Mouse (Mus musculus) stomach, postnatal 0 days (tissue): ENCODE results near the gene Kdm5a. TPM values are rescaled to one million over a fixed set of nuclear protein-coding genes. Genes with fewer than 3 reads are reported as not detected.
A peak's percentile ranks its signal among the peaks of the same experiment; 100 is the strongest.

Experiments used
- ATAC-seq: fragments of 200-750 bp; cut with Nextera tagmentation; 2 replicates; pipeline ENCODE4 v1.8.0; 2017; ENCODE audit not compliant: low FRiP score, low TSS enrichment
- DNase-seq: peaks from one replicate; pipeline ENCODE4 v3.0.0-alpha.2; 2016; ENCODE audit warnings: low spot score
- H3K27ac ChIP-seq: fragments of 300-500 bp; sonication (generic); replicated peaks from 2 replicates; pipeline ENCODE4 v1.5.1; 2014; ENCODE audit warnings: mild to moderate bottlenecking, control low read depth
- H3K27me3 ChIP-seq: fragments of 300-500 bp; sonication (generic); 2 replicates; pipeline ENCODE4 v1.6.1; 2014; ENCODE audit warnings: low read length; ENCODE audit not compliant: control insufficient read depth, insufficient read depth
- H3K36me3 ChIP-seq: fragments of 300-500 bp; sonication (generic); 2 replicates; pipeline ENCODE4 v1.6.1; 2014; ENCODE audit warnings: low read length, mixed read lengths; ENCODE audit not compliant: control insufficient read depth, insufficient read depth
- H3K4me1 ChIP-seq: fragments of 300-500 bp; sonication (generic); replicated peaks from 2 replicates; pipeline ENCODE4 v1.6.1; 2014; ENCODE audit warnings: antibody characterized with exemption; ENCODE audit not compliant: control insufficient read depth, insufficient read depth
- H3K4me2 ChIP-seq: fragments of 300-500 bp; sonication (generic); replicated peaks from 2 replicates; pipeline ENCODE4 v1.6.1; 2014; ENCODE audit warnings: low read depth, mild to moderate bottlenecking, control low read depth, moderate library complexity
- H3K4me3 ChIP-seq: fragments of 300-500 bp; sonication (generic); 2 replicates; pipeline ENCODE4 v1.5.1; 2014; ENCODE audit warnings: low read depth, low read length, control low read depth
- H3K9ac ChIP-seq: fragments of 300-500 bp; sonication (generic); 2 replicates; pipeline ENCODE4 v1.6.1; 2014; ENCODE audit warnings: mild to moderate bottlenecking, low read length, control low read depth, mixed read lengths
- H3K9me3 ChIP-seq: fragments of 300-500 bp; sonication (generic); 2 replicates; pipeline ENCODE4 v1.6.1; 2016; ENCODE audit warnings: low read length; ENCODE audit not compliant: control insufficient read depth
- CTCF ChIP-seq: IDR thresholded peaks from 2 replicates; pipeline ENCODE4 v1.5.1; 2016; ENCODE audit warnings: antibody characterized with exemption, low read depth, mild to moderate bottlenecking, moderate library complexity
- EP300 ChIP-seq: optimal IDR thresholded peaks from 2 replicates; pipeline ENCODE3; 2016; ENCODE audit warnings: antibody characterized with exemption
- WGBS: fragments of 180-500 bp; shearing (Covaris S2); extraction: QIAGEN DNeasy Blood & Tissue Kit; methylation state at CpG from one replicate; pipeline ENCODE4 v1.1.7; 2014; 5-methylcytosine and 5-hydroxymethylcytosine counted together
- polyA plus RNA-seq: library from polyadenylated mRNA; unstranded; fragments of >200 nt; fragmentation: Nextera tagmentation; extraction: Ambion mirVana; gene quantifications from 2 replicates; pipeline ENCODE4 v1.2.1, GENCODE M21; 2015

The Kdm5a gene
- 18.8 and 23.1 TPM in 2 replicates for polyA plus RNA-seq

DNA sequence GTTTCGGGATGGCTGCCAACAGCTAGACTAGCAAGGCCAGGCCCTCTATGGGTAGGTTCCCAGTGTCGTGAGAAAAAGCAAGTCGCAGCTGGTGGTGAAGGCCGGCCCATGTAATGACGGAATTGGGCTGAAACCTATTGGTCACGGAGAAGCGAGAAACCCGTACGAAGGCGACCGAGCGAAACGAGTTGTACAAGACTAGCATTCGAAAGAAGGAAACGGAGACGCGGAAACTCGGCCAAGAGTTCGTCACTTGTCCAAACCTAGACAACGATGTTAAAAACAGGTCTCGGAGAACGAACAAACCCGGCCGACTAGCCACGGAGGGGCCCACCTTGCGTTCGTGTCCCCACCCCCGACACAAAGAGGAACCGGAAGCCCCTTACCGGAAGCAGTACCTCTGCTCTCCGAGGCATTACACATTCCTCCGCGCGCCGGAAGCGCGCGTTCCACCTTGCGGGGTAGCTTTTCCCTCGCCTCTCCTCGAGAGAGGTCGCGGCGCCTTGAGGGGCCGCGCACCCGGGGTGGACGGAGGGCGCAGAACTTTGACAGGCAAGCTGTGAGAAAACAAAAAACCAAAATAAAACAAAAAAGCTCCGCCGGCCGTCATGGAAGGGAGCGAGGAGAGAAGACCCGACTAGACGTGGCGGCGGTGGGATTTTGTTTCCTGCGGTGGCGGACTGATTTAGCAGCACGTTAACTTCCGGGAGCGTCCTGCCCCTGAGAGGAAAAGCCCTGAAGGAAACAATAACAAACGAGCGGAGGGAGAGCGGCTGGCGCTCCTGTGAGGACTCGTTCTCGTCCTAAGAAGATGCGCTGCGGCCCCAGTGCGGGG lies at the start of gene Kdm5a, which contains the start of gene Ccdc77:
Gene Kdm5a, plus strand, starts transcription at position 437 of the 835 bp plus-strand sequence.
Gene Ccdc77, minus strand, starts transcription at position 687 of the 835 bp plus-strand sequence.
- under 1% methylated on average over 71 of the region's 71 CpGs for WGBS
- peak within 1 kb of the TSS; percentile 74 for H3K4me2 ChIP-seq
- no peaks in the 10 kb centered on the region for H3K9me3 ChIP-seq
- H3K4me1 ChIP-seq: no peaks in the 10 kb centered on the region
- peak; percentile 57 for TF ChIP-seq CTCF
- TF ChIP-seq EP300: peak; percentile 91
- peak within 1 kb of the TSS; percentile 96 for H3K4me3 ChIP-seq
- no peaks in the 10 kb centered on the region for H3K27me3 ChIP-seq
- peak within 1 kb of the TSS; percentile 98 for H3K27ac ChIP-seq
- ATAC-seq (peak; percentile 97), DNase-seq (peak; percentile 94)
- H3K9ac ChIP-seq: peak within 1 kb of the TSS; percentile 95
- peaks cover 3% of the 10 kb centered on the region; the same call in 1 of the 2 replicates for H3K36me3 ChIP-seq

DNA sequence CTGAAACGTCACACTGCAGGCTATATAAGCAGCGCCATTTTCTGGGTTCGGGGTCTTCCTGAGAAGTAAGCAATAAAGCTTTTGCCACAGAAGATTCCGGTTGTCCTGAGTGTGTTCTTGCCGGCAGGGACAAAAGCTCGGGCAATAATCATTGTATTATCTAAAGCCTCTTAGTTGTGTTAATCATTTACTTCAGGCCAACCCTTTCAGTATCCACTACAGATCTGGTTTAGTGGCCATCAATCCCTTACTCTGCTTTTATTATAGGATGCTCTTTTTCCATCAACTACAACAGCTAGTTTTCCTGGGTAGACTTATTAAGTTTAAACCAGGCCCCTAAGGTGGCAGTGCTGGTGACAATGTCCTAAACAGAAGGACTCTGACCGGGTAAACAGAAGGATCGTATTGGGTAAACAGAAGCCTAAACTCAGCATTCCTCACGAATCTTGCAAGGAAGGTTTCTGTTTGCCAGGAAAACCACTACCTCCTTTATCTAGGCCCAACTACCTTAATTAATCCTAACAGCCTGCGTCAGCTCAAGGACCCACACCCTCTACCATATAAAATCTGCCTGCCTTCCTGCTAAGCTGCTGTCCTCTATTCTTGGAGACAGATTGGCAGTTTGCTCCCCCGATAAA lies 45.5 kb upstream of the Kdm5a start:
- peak; percentile 61 for ATAC-seq
- no peaks in the 10 kb centered on the region for H3K4me1 ChIP-seq
- H3K4me3 ChIP-seq: no peak overlapping the region
- TF ChIP-seq CTCF: no peak
- no peak for TF ChIP-seq EP300
- H3K4me2 ChIP-seq: no peak overlapping the region
- 0 out of 2 replicates have a peak overlapping the region, but pooled peaks have one; percentile 58 for H3K27ac ChIP-seq
- H3K9ac ChIP-seq: no peak overlapping the region
- H3K27me3 ChIP-seq: no peaks in the 10 kb centered on the region
- no peaks in the 10 kb centered on the region for H3K9me3 ChIP-seq
- DNase-seq: peak; percentile 34
- WGBS: 49% methylated on average over 11 of the region's 11 CpGs
- H3K36me3 ChIP-seq: no peaks in the 10 kb centered on the region

DNA sequence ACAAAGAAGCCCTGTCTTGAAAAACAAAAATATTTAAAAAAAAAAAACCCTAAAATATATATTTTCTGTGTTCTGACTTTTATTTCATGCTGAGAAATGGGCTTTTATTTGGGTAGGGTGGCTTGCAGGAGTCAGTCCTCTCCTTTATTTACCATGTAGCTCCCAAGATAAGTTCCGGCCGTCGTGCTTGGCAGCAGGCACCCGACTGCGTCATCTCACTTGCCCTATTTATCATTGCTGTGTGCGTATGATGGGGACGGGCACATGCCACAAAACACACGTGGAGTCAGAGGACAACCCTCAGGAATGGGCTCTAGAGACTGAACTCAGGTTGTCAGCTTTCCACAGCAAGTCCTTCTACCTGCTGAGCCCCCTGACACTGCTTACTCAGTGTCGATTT lies 44.8 kb upstream of the Kdm5a start:
- TF ChIP-seq EP300 (no peak), CTCF (no peak)

GRCm38 (mm10) chr6:120320369-120320768 lies 43.6 kb upstream of the Kdm5a start:
- Histone ChIP-seq H3K9me3 (no peaks in the 10 kb centered on the region), H3K4me2 (no peak overlapping the region), H3K27me3 (no peaks in the 10 kb centered on the region), H3K36me3 (0 out of 2 replicates have a peak, but pooled peaks cover 5% of the 10 kb centered on the region), H3K27ac (no peak overlapping the region), H3K4me3 (no peak overlapping the region), H3K9ac (no peak overlapping the region), H3K4me1 (no peaks in the 10 kb centered on the region)
- TF ChIP-seq CTCF (no peak), EP300 (no peak)
- 29% methylated on average over 2 of the region's 2 CpGs for WGBS
- ATAC-seq (no peak), DNase-seq (no peak)

More for the DNA sequence above, 44.8 kb upstream of the Kdm5a start:
- H3K27ac ChIP-seq: no peak overlapping the region
- H3K9me3 ChIP-seq: no peaks in the 10 kb centered on the region
- no peak overlapping the region for H3K9ac ChIP-seq
- ATAC-seq: peak; percentile 85
- no peaks in the 10 kb centered on the region for H3K36me3 ChIP-seq
- no peaks in the 10 kb centered on the region for H3K27me3 ChIP-seq
- peak; percentile 82 for DNase-seq
- no peak overlapping the region for H3K4me2 ChIP-seq
- 52% methylated on average over 9 of the region's 9 CpGs for WGBS
- no peaks in the 10 kb centered on the region for H3K4me1 ChIP-seq
- H3K4me3 ChIP-seq: no peak overlapping the region

DNA sequence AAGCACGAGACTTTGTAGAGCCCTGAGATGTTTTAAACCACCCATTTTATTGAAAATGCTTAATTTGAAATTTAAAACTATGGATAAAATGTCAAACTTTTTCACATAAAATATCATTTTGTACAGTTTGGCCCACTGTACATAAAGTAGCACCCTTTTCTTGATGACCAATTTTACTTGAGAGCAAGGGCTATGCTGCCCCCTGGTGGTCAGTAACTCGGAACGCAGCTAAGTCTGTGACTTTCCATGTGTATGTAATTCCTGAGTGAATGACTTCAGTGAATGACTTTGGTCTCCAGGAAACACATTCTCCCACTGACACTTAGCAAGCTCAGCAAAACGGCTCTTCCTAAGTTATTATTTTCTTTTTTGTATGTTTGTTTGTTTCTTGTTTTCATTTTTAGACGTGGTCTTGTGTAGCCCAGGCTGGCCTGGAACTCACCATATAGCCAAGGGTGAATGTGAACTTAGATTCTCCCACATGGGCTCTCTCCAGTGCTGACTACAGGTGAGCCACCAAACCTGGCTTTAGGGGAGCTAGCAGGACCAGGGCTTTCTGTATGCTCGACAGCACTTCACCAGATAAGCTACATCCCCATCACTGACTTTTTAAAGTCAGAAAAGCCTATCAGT lies 39.5 kb upstream of the Kdm5a start:
- Histone ChIP-seq H3K9me3 (no peaks in the 10 kb centered on the region), H3K4me2 (no peak overlapping the region), H3K36me3 (peaks cover 5% of the 10 kb centered on the region; the same call in 1 of the 2 replicates), H3K4me3 (no peak overlapping the region), H3K4me1 (no peaks in the 10 kb centered on the region), H3K27ac (no peak overlapping the region), H3K9ac (no peak overlapping the region), H3K27me3 (no peaks in the 10 kb centered on the region)
- ATAC-seq: peak; percentile 53
- 32% methylated on average over 6 of the region's 6 CpGs for WGBS
- peak; percentile 61 for DNase-seq
- TF ChIP-seq EP300 (no peak), CTCF (peak; percentile 94)
